Mouse (Mus musculus): ENCODE results near the gene Gbgt1.
"Not testable (repeated sequence)": the region's sequence is repeated elsewhere in the genome, so short reads cannot be mapped to it uniquely, and the experiment has no call there.

GRCm38 (mm10) chr2:28511600-28511999 lies 14.9 kb downstream of the Gbgt1 start:
- TF ChIP-seq CTCF (IDR thresholded peaks at IDR 0.05), result peak; percentile 59
- TF ChIP-seq EP300 (IDR thresholded peaks at IDR 0.05), result not testable (repeated sequence)

Measured in lung, postnatal 0 days (tissue).